Mouse (Mus musculus) liver, adult 2 months (tissue): ENCODE data around the gene Olfr191.

ENCODE experiments used
- CTCF ChIP-seq: fragments of 200-500 bp; IDR thresholded peaks from 2 replicates; pipeline ENCODE4 v1.5.1; 2011; ENCODE audit warnings: low read depth, low read length, control low read depth
- POLR2A ChIP-seq: fragments of 200-500 bp; IDR thresholded peaks from 2 replicates; pipeline ENCODE4 v1.6.1; 2011; ENCODE audit warnings: low read length, control low read depth; ENCODE audit not compliant: insufficient read depth; ENCODE audit errors: extremely low read depth

- TF ChIP-seq CTCF (no peak), POLR2A (no peak)
Observed at GRCm38 (mm10) chr16:59073520-59073919, 16.1 kb downstream of the Olfr191 start.
